9 mouse cellular contexts compared by ENCODE assay signal in the genomic region with DNA sequence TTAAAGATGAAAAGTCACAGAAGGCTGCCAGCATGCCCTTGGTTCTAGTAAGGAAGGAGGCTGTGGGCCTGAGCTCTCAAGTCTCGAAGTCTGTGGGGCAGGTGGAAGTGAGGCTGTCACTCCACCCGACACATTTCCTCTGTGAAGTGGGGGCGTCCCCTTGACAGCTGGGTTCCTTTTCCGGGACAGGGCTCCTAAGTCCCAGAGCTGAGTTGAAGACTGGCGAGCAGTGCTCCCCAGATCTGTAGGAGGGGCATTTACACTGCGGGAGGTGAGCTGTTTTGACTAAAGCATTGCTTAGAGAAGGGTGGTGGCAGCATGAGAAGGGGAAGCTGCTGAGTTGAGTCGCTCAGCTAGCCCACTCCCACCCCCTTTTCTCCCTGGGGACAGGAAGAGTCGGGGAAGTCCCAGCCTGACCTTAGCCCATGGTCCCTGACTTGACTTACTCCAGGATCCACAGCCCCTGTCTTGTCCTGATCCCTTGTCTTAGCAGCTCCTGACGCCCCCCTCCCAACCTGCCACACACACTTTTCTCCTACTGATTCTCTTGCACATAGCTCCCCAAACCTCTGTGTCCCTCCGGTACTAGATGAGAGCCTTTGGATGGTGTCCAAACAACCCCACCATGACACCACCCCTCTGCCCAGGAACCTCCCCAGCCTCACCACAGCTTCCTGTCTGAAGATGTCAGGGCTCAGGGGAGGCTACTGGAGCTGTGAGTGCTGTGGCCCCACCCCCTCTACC. TPM values are rescaled to one million over a fixed set of nuclear protein-coding genes. Genes with fewer than 3 reads are reported as not detected.
A peak's percentile ranks its signal among the peaks of the same experiment; 100 is the strongest.
DNase-seq lines count a peak whose midpoint lies in the region; ATAC-seq lines count a peak whose summit lies in the region.
"Had no signal": no experiment of that assay in that cellular context is flagged by ENCODE, and none has a peak within 500 bp of the region (broad histone marks: within the 10 kb centered on the region; RNA-seq: fewer than 3 reads in every experiment).

No protein-coding gene starts in this region.

- H3K27me3 ChIP-seq in embryonic facial prominence, embryonic 14.5 days (replicated peaks; ENCODE audit: control insufficient read depth, insufficient read depth, low read length): no peaks in the 10 kb centered on the region
- H3K27me3 ChIP-seq in embryonic facial prominence, embryonic 10.5 days (replicated peaks; ENCODE audit: low read depth, poor library complexity, severe bottlenecking): peaks cover 17% of the 10 kb centered on the region
- H3K27me3 ChIP-seq in heart, embryonic 12.5 days (replicated peaks): no peaks in the 10 kb centered on the region

- no peak overlapping the region for H3K4me2 ChIP-seq in embryonic facial prominence, embryonic 14.5 days (ENCODE audit: low read depth, low read length)
- no peak overlapping the region for H3K4me2 ChIP-seq in heart, embryonic 12.5 days

- H3K36me3 ChIP-seq in embryonic facial prominence, embryonic 14.5 days (ENCODE audit: control insufficient read depth, insufficient read depth, low read length): peaks cover 14% of the 10 kb centered on the region
- peaks cover 52% of the 10 kb centered on the region for H3K36me3 ChIP-seq in embryonic facial prominence, embryonic 10.5 days (replicated peaks)
- no peaks in the 10 kb centered on the region for H3K36me3 ChIP-seq in heart, embryonic 12.5 days

- H3K9ac ChIP-seq in embryonic facial prominence, embryonic 14.5 days (ENCODE audit: low read depth, low read length): no peak overlapping the region
- H3K9ac ChIP-seq in heart, embryonic 12.5 days: 0 out of 2 replicates have a peak overlapping the region, but pooled peaks have one; percentile 28

- 0 out of 2 replicates have a peak overlapping the region, but pooled peaks have one; percentile 6 for H3K27ac ChIP-seq in embryonic facial prominence, embryonic 14.5 days (replicated peaks; ENCODE audit: low read depth, low read length)
- H3K27ac ChIP-seq in embryonic facial prominence, embryonic 10.5 days (replicated peaks): no peak overlapping the region
- H3K27ac ChIP-seq in heart, embryonic 12.5 days (ENCODE audit: poor library complexity, severe bottlenecking): no peak overlapping the region

- no peak for ATAC-seq in embryonic facial prominence, embryonic 14.5 days (ENCODE audit: low read depth)
- no peak for ATAC-seq in heart, embryonic 12.5 days (ENCODE audit: insufficient number of reproducible peaks, low FRiP score)

- no peak overlapping the region for H3K4me3 ChIP-seq in embryonic facial prominence, embryonic 14.5 days (ENCODE audit: low read depth, low read length)
- H3K4me3 ChIP-seq in embryonic facial prominence, embryonic 10.5 days: no peak overlapping the region
- no peak overlapping the region for H3K4me3 ChIP-seq in heart, embryonic 12.5 days

- no peaks in the 10 kb centered on the region for H3K9me3 ChIP-seq in embryonic facial prominence, embryonic 14.5 days (ENCODE audit: control insufficient read depth, low read length)
- no peaks in the 10 kb centered on the region for H3K9me3 ChIP-seq in embryonic facial prominence, embryonic 10.5 days
- no peaks in the 10 kb centered on the region for H3K9me3 ChIP-seq in heart, embryonic 12.5 days (replicated peaks)

- WGBS in embryonic facial prominence, embryonic 14.5 days: 51% methylated on average over 9 of the region's 10 CpGs
- 57% methylated on average over 10 of the region's 10 CpGs for WGBS in embryonic facial prominence, embryonic 10.5 days
- WGBS in heart, embryonic 12.5 days: 47% methylated on average over 10 of the region's 10 CpGs

- no peak for DNase-seq in embryonic facial prominence, embryonic 14.5 days (ENCODE audit: low spot score)
- DNase-seq in embryonic facial prominence, embryonic 10.5 days (ENCODE audit: low spot score): no peak
- DNase-seq in lung, postnatal 10 days: peak; percentile 60
- DNase-seq in thymus, adult 18-20 months: peak; percentile 84 to 92
- DNase-seq in layer of hippocampus, adult 11-12 months (ENCODE audit: low spot score): no peak
- no peak for DNase-seq in embryo, embryonic 10.5 days (ENCODE audit: low spot score)
- DNase-seq in cerebellum, postnatal 14 days: no peak

- peaks cover 15% of the 10 kb centered on the region for H3K4me1 ChIP-seq in embryonic facial prominence, embryonic 14.5 days (ENCODE audit: control insufficient read depth, insufficient read depth, low read length)
- peaks cover 33% of the 10 kb centered on the region for H3K4me1 ChIP-seq in embryonic facial prominence, embryonic 10.5 days
- peaks cover 41% of the 10 kb centered on the region for H3K4me1 ChIP-seq in heart, embryonic 12.5 days (replicated peaks)

RNA-seq across cellular contexts. Expression of gene Rhof, which starts 3.9 kb away (rescaled TPM):
- polyA plus RNA-seq in embryonic facial prominence, embryonic 14.5 days (2014; fragmentation: Nextera tagmentation; extraction: Ambion mirVana): 4.1 and 5.2 TPM in 2 replicates
- polyA plus RNA-seq in embryonic facial prominence, embryonic 10.5 days (2016; fragmentation: Nextera tagmentation; extraction: Ambion mirVana): 1.2 and 2.2 TPM in 2 replicates
- polyA plus RNA-seq in heart, embryonic 12.5 days (2016; fragmentation: Nextera tagmentation; extraction: Ambion mirVana): 1.0 and 1.3 TPM in 2 replicates

RNA-seq across cellular contexts. Expression of gene Setd1b, which starts 13.4 kb away (rescaled TPM):
- 9.8 and 9.9 TPM in 2 replicates for polyA plus RNA-seq in embryonic facial prominence, embryonic 14.5 days (2014; fragmentation: Nextera tagmentation; extraction: Ambion mirVana)
- polyA plus RNA-seq in embryonic facial prominence, embryonic 10.5 days (2016; fragmentation: Nextera tagmentation; extraction: Ambion mirVana): 8.1 TPM in 2 replicates
- polyA plus RNA-seq in heart, embryonic 12.5 days (2016; fragmentation: Nextera tagmentation; extraction: Ambion mirVana): 7.4 and 8.1 TPM in 2 replicates

RNA-seq across cellular contexts. Expression of gene Psmd9, which starts 40.6 kb away (rescaled TPM):
- polyA plus RNA-seq in embryonic facial prominence, embryonic 14.5 days (2014; fragmentation: Nextera tagmentation; extraction: Ambion mirVana): 49.5 and 58.1 TPM in 2 replicates
- 79.1 and 89.3 TPM in 2 replicates for polyA plus RNA-seq in embryonic facial prominence, embryonic 10.5 days (2016; fragmentation: Nextera tagmentation; extraction: Ambion mirVana)
- polyA plus RNA-seq in heart, embryonic 12.5 days (2016; fragmentation: Nextera tagmentation; extraction: Ambion mirVana): 58.5 and 58.6 TPM in 2 replicates

RNA-seq across cellular contexts. Expression of gene Hpd, which starts 53.9 kb away (rescaled TPM):
- not detected in 2 replicates for polyA plus RNA-seq in embryonic facial prominence, embryonic 14.5 days (2014; fragmentation: Nextera tagmentation; extraction: Ambion mirVana)
- polyA plus RNA-seq in embryonic facial prominence, embryonic 10.5 days (2016; fragmentation: Nextera tagmentation; extraction: Ambion mirVana): not detected in 2 replicates
- polyA plus RNA-seq in heart, embryonic 12.5 days (2016; fragmentation: Nextera tagmentation; extraction: Ambion mirVana): not detected in 2 replicates
- polyA plus RNA-seq: embryonic facial prominence, embryonic 11.5 days had no signal

Comparison
In these comparisons a context has a peak if more than half of its experiments do, and no peak if none do; other contexts are left out.
1. DNase-seq: peak in lung, postnatal 10 days (single experiment) and thymus, adult 18-20 months (2 of 2); none in embryonic facial prominence, embryonic 14.5 days (single experiment), embryonic facial prominence, embryonic 10.5 days (single experiment), layer of hippocampus, adult 11-12 months (single experiment), embryo, embryonic 10.5 days (single experiment) and cerebellum, postnatal 14 days (0 of 2).